Mouse (Mus musculus) heart, postnatal 14 days (tissue): ENCODE data around the gene Ifi208. TPM values are rescaled to one million over a fixed set of nuclear protein-coding genes. Genes with fewer than 3 reads are reported as not detected.
"Not testable (repeated sequence)": the region's sequence is repeated elsewhere in the genome, so short reads cannot be mapped to it uniquely, and the experiment has no call there.

Experiments
- DNase-seq, 2 experiments: peaks; one replicate each; pipeline ENCODE4 v3.0.0; 2021 to 2022
- intact Hi-C: fragments of 180-260 bp; cut with DNase I; formaldehyde crosslinking; loops from one replicate; pipeline ENCODE4 v1.15.1; 2025
- long read RNA-seq, 2 experiments: library from polyadenylated mRNA; stranded (forward); transcript quantifications; one replicate each; pipeline ENCODE4 v2.0.0; 2021
- microRNA-seq, 2 experiments: library from miRNA; unstranded; fragments of <30 nt; microRNA quantifications; one replicate each; pipeline ENCODE4 v1.2.0; 2021 to 2022
- total RNA-seq, 2 experiments: library from RNA; stranded (reverse); gene quantifications; 2 replicates each; pipeline ENCODE4 v1.2.3; 2021

Gene Ifi208
- under 1 TPM in 1 of 2 experiments, not detected in 1; 0.32 TPM for total RNA-seq
- long read RNA-seq, experiment 1: 0 reads
- long read RNA-seq, experiment 2: 0 reads

- intact Hi-C loops, DNase-seq: not testable (repeated sequence)
Measured at GRCm38 (mm10) chr1:173673458-173674097, at the start of gene Ifi208. Gene Ifi208 (plus strand): TSS chr1:173673675.

GRCm38 (mm10) chr1:173624052-173624451 lies 49.4 kb upstream of the Ifi208 start:
- DNase-seq: no peak
- intact Hi-C loops: no loop called here

- DNase-seq: no peak
- intact Hi-C loops: no loop called here
Measured at GRCm38 (mm10) chr1:173626686-173627085, 46.8 kb upstream of the Ifi208 start.

GRCm38 (mm10) chr1:173630622-173631021 lies 42.9 kb upstream of the Ifi208 start, which contains the start of gene Ifi209:
Gene Ifi209 (plus strand): TSS chr1:173630917.
- intact Hi-C loops, DNase-seq: not testable (repeated sequence)

- intact Hi-C loops: no loop called here
- no peak for DNase-seq
Measured at GRCm38 (mm10) chr1:173633969-173634645, 39.4 kb upstream of the Ifi208 start.

GRCm38 (mm10) chr1:173645393-173645792 lies 28.1 kb upstream of the Ifi208 start:
- no peak for DNase-seq
- intact Hi-C loops: no loop called here

- intact Hi-C loops: no loop called here
- DNase-seq: no peak
Measured at GRCm38 (mm10) chr1:173657973-173658372, 15.5 kb upstream of the Ifi208 start.

- intact Hi-C loops, DNase-seq: not testable (repeated sequence)
Measured at GRCm38 (mm10) chr1:173678605-173679004, 5.1 kb downstream of the Ifi208 start.

GRCm38 (mm10) chr1:173694270-173694669 lies 20.8 kb downstream of the Ifi208 start:
- intact Hi-C loops: no loop called here
- no peak for DNase-seq

- peak in 1 of 2 experiments; percentile 16 for DNase-seq
- intact Hi-C loops: no loop called here
Measured at GRCm38 (mm10) chr1:173733219-173733618, 59.7 kb downstream of the Ifi208 start.

- DNase-seq, intact Hi-C loops: not testable (repeated sequence)
Measured at GRCm38 (mm10) chr1:173735015-173735414, 61.5 kb downstream of the Ifi208 start.

- intact Hi-C loops: no loop called here
- no peak for DNase-seq
Measured at GRCm38 (mm10) chr1:173736986-173737385, 63.5 kb downstream of the Ifi208 start.

GRCm38 (mm10) chr1:173740537-173740936 lies 67.1 kb downstream of the Ifi208 start:
- intact Hi-C loops: no loop called here
- no peak for DNase-seq

GRCm38 (mm10) chr1:173741656-173742055 lies 68.2 kb downstream of the Ifi208 start, which contains the start of gene Ifi207:
Gene Ifi207 (minus strand): TSS chr1:173741747.
- DNase-seq: peak in 1 of 2 experiments; percentile 8
- intact Hi-C loops: no loop called here

GRCm38 (mm10) chr1:173742262-173742661 lies 68.8 kb downstream of the Ifi208 start:
- DNase-seq: no peak
- intact Hi-C loops: no loop called here

Small RNA genes lying within 50 kb of the gene (microRNA-seq; reads per million reads assigned to microRNA genes)
- 0 reads per million in 2 experiments for gene Gm44339

Other genes with a start within 250 kb of the Ifi208 start
- gene Ifi206, start 182.6 kb upstream of the Ifi208 start, total RNA-seq: under 1 TPM; 0.17 to 0.37 TPM
- gene Ifi214, start 137.7 kb upstream of the Ifi208 start, total RNA-seq: not detected
- gene Ifi213, start 74.4 kb upstream of the Ifi208 start, total RNA-seq: under 1 TPM in 1 of 2 experiments, not detected in 1; 0.39 TPM
- gene Ifi209, start 42.8 kb upstream of the Ifi208 start, total RNA-seq: under 1 TPM; 0.22 to 0.59 TPM
- 1 to 10 TPM; 2.6 to 3.0 TPM for gene Ifi207, start 68.1 kb downstream of the Ifi208 start, total RNA-seq
- gene Ifi204, start 93.3 kb downstream of the Ifi208 start, total RNA-seq: 1 to 10 TPM; 2.0 to 2.5 TPM
- gene Ifi211, start 239.4 kb downstream of the Ifi208 start, total RNA-seq: 1 to 10 TPM in 1 of 2 experiments, under 1 TPM in 1; 0.86 to 1.6 TPM